ENCODE assay signal across 23 mouse cellular contexts in the genomic region with DNA sequence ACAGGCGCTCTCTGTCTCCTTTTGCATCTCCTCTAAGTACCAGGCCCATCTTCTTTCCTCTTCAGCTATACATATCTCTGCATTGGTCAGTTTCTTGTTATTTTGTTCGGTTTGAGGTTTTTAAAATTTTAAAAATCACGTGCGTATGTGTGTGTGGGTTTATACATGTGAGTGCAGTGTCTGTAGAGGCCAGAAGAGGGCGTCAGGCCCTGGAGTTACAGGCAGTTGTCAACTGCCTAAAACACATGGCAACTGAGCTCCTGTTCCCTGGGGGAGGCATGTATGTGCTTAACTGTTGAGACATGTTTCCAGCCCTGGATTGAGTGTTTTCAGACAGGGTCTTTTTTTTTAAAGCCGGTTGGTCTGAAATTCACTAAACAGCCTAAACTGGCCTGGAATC. TPM values are rescaled to one million over a fixed set of nuclear protein-coding genes. Genes with fewer than 3 reads are reported as not detected.
DNase-seq lines count a peak whose midpoint lies in the region; TF ChIP-seq lines count a peak whose summit lies in the region.
"Had no signal": no experiment of that assay in that cellular context is flagged by ENCODE, and none has a peak within 500 bp of the region (broad histone marks: within the 10 kb centered on the region; RNA-seq: fewer than 3 reads in every experiment).

No protein-coding gene starts in this region.

- WGBS in cerebellum, adult 2 months = 90% methylated on average over 6 of the region's 6 CpGs

- no peaks in the 10 kb centered on the region for H3K4me1 ChIP-seq in cerebellum, adult 2 months (ENCODE audit: control insufficient read depth, insufficient read depth, low read length)
- H3K4me1 ChIP-seq in E14TG2a.4 (replicated peaks; ENCODE audit: low read depth, low read length) = peaks cover 27% of the 10 kb centered on the region
- H3K4me1 ChIP-seq in cortical plate, adult 2 months (ENCODE audit: control insufficient read depth, insufficient read depth, low read length) = peaks cover 11% of the 10 kb centered on the region

- no peak for TF ChIP-seq POLR2A in cerebellum, adult 2 months (IDR thresholded peaks at IDR 0.05; ENCODE audit: borderline replicate concordance, insufficient read depth, low read length)
- TF ChIP-seq POLR2A in cortical plate, adult 2 months (IDR thresholded peaks at IDR 0.05; ENCODE audit: extremely low read depth, insufficient read depth, low read length) = no peak

- H3K9me3 ChIP-seq in E14TG2a.4 (ENCODE audit: low read length) = no peaks in the 10 kb centered on the region
- H3K9me3 ChIP-seq: embryonic facial prominence, embryonic 15.5 days; forebrain, embryonic 10.5 days; intestine, embryonic 15.5 days; kidney, embryonic 15.5 days; limb, embryonic 10.5 days had no signal

- H3K4me3 ChIP-seq in cerebellum, adult 2 months (replicated peaks; ENCODE audit: insufficient read depth, low read depth, low read length) = no peak overlapping the region
- no peak overlapping the region for H3K4me3 ChIP-seq in layer of hippocampus, adult 2 months
- no peak overlapping the region for H3K4me3 ChIP-seq in E14TG2a.4 (replicated peaks; ENCODE audit: low read length)
- H3K4me3 ChIP-seq in cortical plate, adult 2 months (ENCODE audit: insufficient read depth, low read length) = no peak overlapping the region
- H3K4me3 ChIP-seq: embryonic facial prominence, embryonic 15.5 days; forebrain, embryonic 10.5 days; heart, embryonic 12.5 days; intestine, embryonic 15.5 days; kidney, embryonic 15.5 days; limb, embryonic 10.5 days had no signal

- H3K36me3 ChIP-seq in E14TG2a.4 (ENCODE audit: insufficient read depth, low read length) = no peaks in the 10 kb centered on the region
- H3K36me3 ChIP-seq: embryonic facial prominence, embryonic 15.5 days; forebrain, embryonic 10.5 days; heart, embryonic 12.5 days; intestine, embryonic 15.5 days; kidney, embryonic 15.5 days; limb, embryonic 10.5 days had no signal

- TF ChIP-seq CTCF in cerebellum, adult 2 months (IDR thresholded peaks at IDR 0.05; ENCODE audit: borderline replicate concordance, insufficient read depth, low read depth, low read length) = 0 out of 2 replicates have a peak, but pooled peaks have one; percentile 12
- TF ChIP-seq CTCF in layer of hippocampus, adult 2 months (conservative IDR thresholded peaks at IDR 0.05) = peak; percentile 58
- peak; percentile 60 for TF ChIP-seq CTCF in E14TG2a.4 (conservative IDR thresholded peaks at IDR 0.05; ENCODE audit: low read length)
- 0 out of 2 replicates have a peak, but pooled peaks have one; percentile 15 for TF ChIP-seq CTCF in cortical plate, adult 2 months (IDR thresholded peaks at IDR 0.05; ENCODE audit: extremely low read depth, insufficient read depth, low read length)

- no peak overlapping the region for H3K27ac ChIP-seq in cerebellum, adult 2 months (ENCODE audit: insufficient read depth, low read length)
- peak overlapping the region; percentile 88 for H3K27ac ChIP-seq in layer of hippocampus, adult 2 months
- no peak overlapping the region for H3K27ac ChIP-seq in cortical plate, adult 2 months (ENCODE audit: insufficient read depth, low read length)
- H3K27ac ChIP-seq: embryonic facial prominence, embryonic 15.5 days; forebrain, embryonic 10.5 days; hindbrain, embryonic 14.5 days; intestine, embryonic 15.5 days; kidney, embryonic 15.5 days; limb, embryonic 10.5 days had no signal

- H3K27me3 ChIP-seq in cerebellum, adult 2 months (ENCODE audit: control insufficient read depth, insufficient read depth, low read length) = no peaks in the 10 kb centered on the region
- H3K27me3 ChIP-seq in E14TG2a.4 (ENCODE audit: insufficient read depth, low read length) = peaks cover 18% of the 10 kb centered on the region
- H3K27me3 ChIP-seq: embryonic facial prominence, embryonic 15.5 days; intestine, embryonic 15.5 days; kidney, embryonic 15.5 days had no signal

- no peak for DNase-seq in cerebellum, adult 2 months
- no peak for DNase-seq in cerebellum, adult 18-20 months
- DNase-seq in layer of hippocampus, adult 2 months (ENCODE audit: low spot score in 2 of 2) = no peak
- no peak for DNase-seq in layer of hippocampus, postnatal 25 days (ENCODE audit: extremely low spot score in 1 of 2, low spot score in 1 of 2)
- DNase-seq in thymus, postnatal 25 days = no peak
- DNase-seq in layer of hippocampus, adult 18-20 months (ENCODE audit: low spot score in 2 of 2) = no peak
- DNase-seq: adrenal gland, adult 2 months; cerebellum, postnatal 10 days; lung, adult 18-20 months; lung, postnatal 14 days; thymus, postnatal 14 days had no signal

RNA-seq across cellular contexts. Expression of gene Hebp1, which starts 4.8 kb away (rescaled TPM):
- polyA plus RNA-seq in cerebellum, adult 2 months (2012; rRNA removed) = 20.8 and 22.9 TPM in 2 replicates
- total RNA-seq in layer of hippocampus, adult 2 months (2021) = 10 to 100 TPM; 74.1 to 79.1 TPM
- total RNA-seq in layer of hippocampus, postnatal 25 days (2021) = 10 to 100 TPM; 68.8 to 86.0 TPM
- 40.2 and 48.6 TPM in 2 replicates for polyA plus RNA-seq in cortical plate, adult 2 months (2012; rRNA removed)
- total RNA-seq in layer of hippocampus, adult 18-20 months (2021) = 10 to 100 TPM; 84.3 to 93.4 TPM

RNA-seq across cellular contexts. Expression of gene Fam234b, which starts 4.9 kb away (rescaled TPM):
- polyA plus RNA-seq in cerebellum, adult 2 months (2012; rRNA removed) = 115 and 118 TPM in 2 replicates
- 100 to 1,000 TPM; 161 to 166 TPM for total RNA-seq in layer of hippocampus, adult 2 months (2021)
- total RNA-seq in layer of hippocampus, postnatal 25 days (2021) = 100 to 1,000 TPM; 156 to 157 TPM
- 158 and 167 TPM in 2 replicates for polyA plus RNA-seq in cortical plate, adult 2 months (2012; rRNA removed)
- 100 to 1,000 TPM; 169 to 171 TPM for total RNA-seq in layer of hippocampus, adult 18-20 months (2021)

RNA-seq across cellular contexts. Expression of gene Gsg1, which starts 51.5 kb away (rescaled TPM):
- 0.13 TPM in 1 of 2 replicates, not detected in the other for polyA plus RNA-seq in cerebellum, adult 2 months (2012; rRNA removed)
- under 1 TPM in 1 of 2 experiments, not detected in 1; 0.47 TPM for total RNA-seq in layer of hippocampus, adult 2 months (2021)
- not detected for total RNA-seq in layer of hippocampus, postnatal 25 days (2021)
- 0.15 and 0.55 TPM in 2 replicates for polyA plus RNA-seq in cortical plate, adult 2 months (2012; rRNA removed)
- not detected for total RNA-seq in layer of hippocampus, adult 18-20 months (2021)
- total RNA-seq: adrenal gland, adult 2 months; gastrocnemius, adult 8-10 months; granulocyte monocyte progenitor cell, adult 5-6 weeks; left cerebral cortex, adult 18-20 months had no signal
- polyA plus RNA-seq: forebrain, embryonic 10.5 days had no signal
